Mouse (Mus musculus) limb, embryonic 11.5 days (tissue): ENCODE data around the gene Pard3. TPM values are rescaled to one million over a fixed set of nuclear protein-coding genes. Genes with fewer than 3 reads are reported as not detected.

Source experiments
- ATAC-seq: fragments of 200-750 bp; cut with Nextera tagmentation; 2 replicates; pipeline ENCODE4 v1.8.0; 2017; ENCODE audit warnings: low read depth; ENCODE audit not compliant: insufficient number of reproducible peaks, low FRiP score, low TSS enrichment
- DNase-seq: peaks from one replicate; pipeline ENCODE4 v3.0.0-alpha.2; 2015; ENCODE audit warnings: low spot score
- H3K27ac ChIP-seq: fragments of 300-500 bp; sonication (generic); replicated peaks from 2 replicates; pipeline ENCODE4 v1.5.1; 2014; ENCODE audit warnings: low read depth, mild to moderate bottlenecking, low read length
- H3K27me3 ChIP-seq: fragments of 300-500 bp; sonication (generic); 2 replicates; pipeline ENCODE4 v1.6.1; 2014; ENCODE audit warnings: mild to moderate bottlenecking, low read length, mixed read lengths; ENCODE audit not compliant: control insufficient read depth, insufficient read depth
- H3K36me3 ChIP-seq: fragments of 300-500 bp; sonication (generic); 2 replicates; pipeline ENCODE4 v1.6.1; 2014; ENCODE audit warnings: mild to moderate bottlenecking, low read length, moderate library complexity, mixed read lengths; ENCODE audit not compliant: control insufficient read depth, insufficient read depth
- H3K4me1 ChIP-seq: fragments of 300-500 bp; sonication (generic); 2 replicates; pipeline ENCODE4 v1.6.1; 2014; ENCODE audit warnings: low read length, mixed read lengths; ENCODE audit not compliant: control insufficient read depth, insufficient read depth
- H3K4me2 ChIP-seq: fragments of 300-500 bp; sonication (generic); 2 replicates; pipeline ENCODE4 v1.6.1; 2014; ENCODE audit warnings: low read depth, mild to moderate bottlenecking, moderate library complexity; ENCODE audit not compliant: severe bottlenecking
- H3K4me3 ChIP-seq: fragments of 300-500 bp; sonication (generic); 2 replicates; pipeline ENCODE4 v1.5.1; 2014; ENCODE audit warnings: low read depth, low read length
- H3K9ac ChIP-seq: fragments of 300-500 bp; sonication (generic); 2 replicates; pipeline ENCODE4 v1.6.1; 2014; ENCODE audit warnings: mild to moderate bottlenecking, low read length
- H3K9me3 ChIP-seq: fragments of 300-500 bp; sonication (generic); 2 replicates; pipeline ENCODE4 v1.6.1; 2016; ENCODE audit warnings: low read length; ENCODE audit not compliant: control insufficient read depth
- WGBS: fragments of 180-500 bp; shearing (Covaris S2); extraction: QIAGEN DNeasy Blood & Tissue Kit; methylation state at CpG from one replicate; pipeline ENCODE4 v1.1.7; 2014; 5-methylcytosine and 5-hydroxymethylcytosine counted together
- polyA plus RNA-seq: library from polyadenylated mRNA; unstranded; fragments of >200 nt; fragmentation: Nextera tagmentation; extraction: Ambion mirVana; gene quantifications from 2 replicates; pipeline ENCODE4 v1.2.1, GENCODE M21; 2014

Gene Pard3
- polyA plus RNA-seq, 1 experiment from 2014 or later = 38.8 TPM

GRCm38 (mm10) chr8:127280299-127280974 lies 216.7 kb downstream of the Pard3 start:
- H3K4me2 ChIP-seq = no peak overlapping the region
- no peak for ATAC-seq
- no peaks in the 10 kb centered on the region for H3K9me3 ChIP-seq
- H3K27ac ChIP-seq = no peak overlapping the region
- no peaks in the 10 kb centered on the region for H3K4me1 ChIP-seq
- 88% methylated on average over 7 of the region's 7 CpGs for WGBS
- no peak for DNase-seq
- H3K27me3 ChIP-seq = no peaks in the 10 kb centered on the region
- no peaks in the 10 kb centered on the region; the same call in 1 of the 2 replicates for H3K36me3 ChIP-seq
- H3K4me3 ChIP-seq = no peak overlapping the region
- H3K9ac ChIP-seq = no peak overlapping the region

DNA sequence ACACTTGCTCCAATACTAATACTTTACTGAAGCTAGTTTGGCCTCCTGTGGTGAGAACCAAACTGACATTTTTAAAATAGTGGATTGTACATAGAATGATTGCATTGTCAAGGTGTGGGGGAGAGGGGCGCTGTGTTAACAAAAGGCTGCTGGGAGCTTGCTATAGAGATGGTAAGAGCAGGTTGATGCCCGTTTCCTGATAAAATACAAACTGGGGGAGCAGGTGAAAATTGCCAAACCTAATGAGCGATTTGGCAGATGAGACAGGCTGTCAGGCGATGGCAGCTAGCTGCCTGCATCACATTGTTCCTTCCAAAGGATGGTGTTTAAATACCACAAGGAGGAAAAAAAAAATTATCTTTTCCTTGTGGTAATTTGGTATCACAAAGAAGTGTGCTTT lies 217.3 kb downstream of the Pard3 start:
- Histone ChIP-seq H3K27me3 (no peaks in the 10 kb centered on the region), H3K4me2 (no peak overlapping the region), H3K9me3 (no peaks in the 10 kb centered on the region), H3K4me3 (no peak overlapping the region), H3K36me3 (no peaks in the 10 kb centered on the region; the same call in 1 of the 2 replicates), H3K27ac (no peak overlapping the region), H3K4me1 (no peaks in the 10 kb centered on the region), H3K9ac (no peak overlapping the region)
- no peak for DNase-seq
- ATAC-seq = no peak
- 89% methylated on average over 4 of the region's 4 CpGs for WGBS

GRCm38 (mm10) chr8:127284462-127285216 lies 220.9 kb downstream of the Pard3 start:
- Histone ChIP-seq H3K36me3 (no peaks in the 10 kb centered on the region; the same call in 1 of the 2 replicates), H3K4me3 (no peak overlapping the region), H3K27ac (no peak overlapping the region), H3K4me1 (no peaks in the 10 kb centered on the region), H3K9me3 (no peaks in the 10 kb centered on the region), H3K27me3 (no peaks in the 10 kb centered on the region), H3K9ac (no peak overlapping the region), H3K4me2 (no peak overlapping the region)
- DNase-seq = no peak
- ATAC-seq = no peak
- WGBS = 88% methylated on average over 9 of the region's 9 CpGs

DNA sequence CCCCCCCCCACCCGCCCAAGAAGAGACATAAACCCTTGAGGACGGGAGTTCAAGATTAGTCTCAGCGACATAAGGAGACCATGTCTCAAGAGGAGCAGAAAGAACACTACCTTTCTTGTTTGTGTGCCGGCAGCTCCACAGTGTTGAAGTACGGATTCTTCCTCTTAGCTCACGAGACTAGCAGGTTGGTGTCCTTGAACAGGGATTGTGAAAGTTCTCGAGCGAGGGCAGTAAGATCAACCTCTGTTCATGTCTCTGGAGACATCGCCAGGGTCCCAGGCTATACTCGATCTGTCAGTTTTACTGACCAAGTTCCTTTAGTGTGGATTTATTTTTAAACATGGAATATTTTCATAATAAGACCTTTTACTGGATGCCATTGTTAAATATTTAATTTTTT lies 224.1 kb downstream of the Pard3 start:
- DNase-seq (no peak), ATAC-seq (no peak)
- no peaks in the 10 kb centered on the region; the same call in 1 of the 2 replicates for H3K36me3 ChIP-seq
- H3K4me3 ChIP-seq = no peak overlapping the region
- H3K4me2 ChIP-seq = no peak overlapping the region
- no peaks in the 10 kb centered on the region for H3K9me3 ChIP-seq
- WGBS = 89% methylated on average over 10 of the region's 10 CpGs
- no peaks in the 10 kb centered on the region for H3K27me3 ChIP-seq
- H3K4me1 ChIP-seq = no peaks in the 10 kb centered on the region
- H3K9ac ChIP-seq = no peak overlapping the region
- H3K27ac ChIP-seq = no peak overlapping the region

DNA sequence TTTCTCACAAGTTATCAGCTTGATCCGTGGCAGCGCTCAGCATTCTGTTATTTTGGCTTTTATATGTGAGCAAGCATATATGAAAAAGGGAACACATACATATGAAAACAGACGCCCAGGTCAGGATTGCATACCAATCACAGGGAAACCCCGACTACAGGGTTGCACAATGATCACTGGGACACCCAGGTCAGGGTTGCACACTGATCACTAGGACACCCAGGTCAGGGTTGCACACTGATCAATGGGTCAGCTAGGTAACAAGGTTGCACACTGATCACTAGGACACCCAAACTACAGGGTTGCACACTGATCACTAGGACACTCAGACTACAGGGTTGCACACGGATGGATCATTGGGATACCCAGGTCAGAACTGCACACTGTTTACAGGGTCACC lies 228.6 kb downstream of the Pard3 start:
- ATAC-seq = no peak
- no peak for DNase-seq
- 94% methylated on average over 5 of the region's 5 CpGs for WGBS

DNA sequence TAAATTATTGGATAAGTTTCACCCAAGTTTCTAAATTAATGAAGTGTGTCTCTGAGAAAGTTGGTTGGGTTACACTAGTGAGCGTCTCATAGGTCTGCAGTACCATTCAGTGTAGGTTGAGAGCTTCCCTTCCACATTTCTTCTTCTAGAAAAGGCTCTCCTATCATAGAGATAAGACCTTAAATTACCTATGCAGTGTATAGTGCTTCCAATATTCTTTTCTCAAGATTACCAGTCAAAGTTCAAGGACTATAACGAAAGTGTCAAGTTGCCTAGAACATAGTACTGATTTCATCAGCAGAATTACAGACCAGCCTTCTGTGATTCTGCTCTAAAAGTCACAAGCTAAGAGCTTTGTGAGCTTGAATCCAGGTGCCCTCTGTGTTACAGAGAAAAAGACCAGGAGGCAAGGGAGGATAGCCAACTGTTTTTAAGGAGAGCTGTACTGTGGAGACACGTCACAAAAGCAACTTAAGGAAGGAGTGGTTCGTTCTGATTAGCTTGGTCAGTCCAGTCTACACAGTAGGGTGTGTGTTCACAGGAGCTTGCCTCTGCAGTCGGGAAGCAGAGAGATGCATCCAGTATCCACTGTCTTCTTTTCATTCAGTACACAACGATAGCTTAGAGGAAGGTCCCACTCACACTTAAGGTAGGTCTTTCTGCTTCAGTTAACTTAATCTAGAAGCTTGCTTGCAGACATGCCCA lies 229.5 kb downstream of the Pard3 start:
- Histone ChIP-seq H3K4me1 (no peaks in the 10 kb centered on the region), H3K9me3 (no peaks in the 10 kb centered on the region)
- 87% methylated on average over 6 of the region's 6 CpGs for WGBS

More for the DNA sequence above, 228.6 kb downstream of the Pard3 start:
- H3K4me3 ChIP-seq = no peak overlapping the region
- H3K27ac ChIP-seq = no peak overlapping the region
- no peaks in the 10 kb centered on the region for H3K36me3 ChIP-seq
- no peaks in the 10 kb centered on the region for H3K9me3 ChIP-seq
- no peaks in the 10 kb centered on the region for H3K4me1 ChIP-seq
- no peak overlapping the region for H3K9ac ChIP-seq
- H3K4me2 ChIP-seq = no peak overlapping the region
- H3K27me3 ChIP-seq = no peaks in the 10 kb centered on the region

DNA sequence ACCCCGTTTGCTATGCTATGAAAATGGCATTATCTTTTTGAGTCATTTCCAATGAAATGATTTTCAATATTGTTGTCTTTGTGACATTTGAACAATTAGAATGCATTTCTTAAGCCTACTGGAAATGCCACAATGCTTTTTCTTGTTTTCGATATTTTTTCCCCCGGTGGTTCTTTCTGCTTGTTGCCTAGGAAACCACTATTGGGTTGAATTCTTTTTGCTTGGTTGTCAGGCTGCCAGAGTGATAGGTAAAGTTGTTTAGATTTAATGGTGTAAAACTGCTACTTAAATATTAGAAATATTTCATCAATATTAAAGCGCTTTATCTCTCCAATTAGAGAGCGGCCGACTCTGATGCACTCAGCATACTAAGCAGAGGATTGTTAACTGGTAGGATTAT lies 230.4 kb downstream of the Pard3 start:
- ATAC-seq = no peak
- Histone ChIP-seq H3K9me3 (no peaks in the 10 kb centered on the region), H3K36me3 (no peaks in the 10 kb centered on the region), H3K27ac (no peak overlapping the region), H3K4me2 (no peak overlapping the region), H3K4me1 (no peaks in the 10 kb centered on the region), H3K9ac (no peak overlapping the region), H3K4me3 (no peak overlapping the region), H3K27me3 (no peaks in the 10 kb centered on the region)
- DNase-seq = no peak
- 93% methylated on average over 6 of the region's 6 CpGs for WGBS

More for the DNA sequence above, 229.5 kb downstream of the Pard3 start:
- Histone ChIP-seq H3K36me3 (no peaks in the 10 kb centered on the region), H3K4me2 (no peak overlapping the region), H3K27me3 (no peaks in the 10 kb centered on the region), H3K27ac (no peak overlapping the region), H3K4me3 (no peak overlapping the region), H3K9ac (no peak overlapping the region)
- DNase-seq = no peak
- no peak for ATAC-seq

- ATAC-seq (no peak), DNase-seq (no peak)
- Histone ChIP-seq H3K9me3 (no peaks in the 10 kb centered on the region), H3K4me3 (no peak overlapping the region), H3K27ac (no peak overlapping the region), H3K4me1 (no peaks in the 10 kb centered on the region), H3K27me3 (no peaks in the 10 kb centered on the region), H3K9ac (no peak overlapping the region), H3K4me2 (no peak overlapping the region), H3K36me3 (no peaks in the 10 kb centered on the region)
- WGBS = 96% methylated on average over 13 of the region's 13 CpGs
Observed at GRCm38 (mm10) chr8:127295848-127296247, 232.2 kb downstream of the Pard3 start.
